Mouse (Mus musculus): ENCODE results near the gene Fgf9.

Gene Fgf9

GRCm38 (mm10) chr14:58070481-58071119 lies at the start of gene Fgf9:
Gene Fgf9, plus strand, starts transcription at chr14:58070547.
- CTCF ChIA-PET = no interaction called here

- CTCF ChIA-PET = no interaction called here
Measured at GRCm38 (mm10) chr14:58034567-58034966, 35.8 kb upstream of the Fgf9 start.

- CTCF ChIA-PET = no interaction called here
Measured at GRCm38 (mm10) chr14:58036174-58036573, 34.2 kb upstream of the Fgf9 start.

- CTCF ChIA-PET = no interaction called here
Measured at GRCm38 (mm10) chr14:58046639-58047284, 23.6 kb upstream of the Fgf9 start.

- CTCF ChIA-PET = interaction anchor here (0.7 kb wide), 1 partner anchor 16 kb away, joined by 9 read pairs; no protein-coding TSS in a partner anchor
Measured at GRCm38 (mm10) chr14:58050691-58051090, 19.7 kb upstream of the Fgf9 start.

GRCm38 (mm10) chr14:58067586-58067985 lies 2.8 kb upstream of the Fgf9 start:
- CTCF ChIA-PET = no interaction called here

- CTCF ChIA-PET = no interaction called here
Measured at GRCm38 (mm10) chr14:58068641-58069040, 1.7 kb upstream of the Fgf9 start.

GRCm38 (mm10) chr14:58069927-58070326 lies 420 bp upstream of the Fgf9 start:
- CTCF ChIA-PET = interaction anchor here (0.7 kb wide), 2 partner anchors 10 to 12 kb away, joined by 3 to 6 read pairs; no protein-coding TSS in a partner anchor

- CTCF ChIA-PET = no interaction called here
Measured at GRCm38 (mm10) chr14:58071120-58071641, 834 bp downstream of the Fgf9 start.

GRCm38 (mm10) chr14:58071830-58072770 lies 1.8 kb downstream of the Fgf9 start:
- CTCF ChIA-PET = no interaction called here

GRCm38 (mm10) chr14:58072771-58073501 lies 2.6 kb downstream of the Fgf9 start:
- CTCF ChIA-PET = no interaction called here

- CTCF ChIA-PET = no interaction called here
Measured at GRCm38 (mm10) chr14:58073936-58074335, 3.6 kb downstream of the Fgf9 start.

- CTCF ChIA-PET = no interaction called here
Measured at GRCm38 (mm10) chr14:58074621-58075432, 4.5 kb downstream of the Fgf9 start.

- CTCF ChIA-PET = no interaction called here
Measured at GRCm38 (mm10) chr14:58075433-58076029, 5.2 kb downstream of the Fgf9 start.

- CTCF ChIA-PET = no interaction called here
Measured at GRCm38 (mm10) chr14:58076030-58076521, 5.7 kb downstream of the Fgf9 start.

GRCm38 (mm10) chr14:58076726-58077255 lies 6.4 kb downstream of the Fgf9 start:
- CTCF ChIA-PET = no interaction called here

GRCm38 (mm10) chr14:58079471-58079870 lies 9.1 kb downstream of the Fgf9 start:
- CTCF ChIA-PET = no interaction called here

- CTCF ChIA-PET = interaction anchor here (0.5 kb wide), 1 partner anchor 12 kb away, joined by 6 read pairs; no protein-coding TSS in a partner anchor
Measured at GRCm38 (mm10) chr14:58081955-58082354, 11.6 kb downstream of the Fgf9 start.

GRCm38 (mm10) chr14:58084240-58084639 lies 13.9 kb downstream of the Fgf9 start:
- CTCF ChIA-PET = no interaction called here

- CTCF ChIA-PET = no interaction called here
Measured at GRCm38 (mm10) chr14:58087326-58087725, 17.0 kb downstream of the Fgf9 start.

All from spleen, embryonic (tissue).